Mouse (Mus musculus) small intestine, adult 2 months (tissue): Measurements from ENCODE around the gene Tsc2. TPM values are rescaled to one million over a fixed set of nuclear protein-coding genes. Genes with fewer than 3 reads are reported as not detected.
A peak's percentile ranks its signal among the peaks of the same experiment; 100 is the strongest.

ENCODE experiments used
- H3K27ac ChIP-seq: fragments of 200-500 bp; 2 replicates; pipeline ENCODE4 v1.5.1; 2012; ENCODE audit warnings: low read depth, low read length, control low read depth, inconsistent platforms; ENCODE audit not compliant: insufficient read depth
- H3K27me3 ChIP-seq: fragments of 200-500 bp; 2 replicates; pipeline ENCODE4 v1.6.1; 2012; ENCODE audit warnings: mild to moderate bottlenecking, moderate library complexity, low read length, inconsistent platforms; ENCODE audit not compliant: control insufficient read depth, insufficient read depth
- H3K36me3 ChIP-seq: fragments of 200-500 bp; 2 replicates; pipeline ENCODE4 v1.6.1; 2012; ENCODE audit warnings: mild to moderate bottlenecking, low read length, control low read depth, inconsistent platforms; ENCODE audit not compliant: control insufficient read depth, insufficient read depth
- H3K4me1 ChIP-seq: fragments of 200-500 bp; 2 replicates; pipeline ENCODE4 v1.6.1; 2012; ENCODE audit warnings: low read length, inconsistent platforms, mixed read lengths; ENCODE audit not compliant: control insufficient read depth, insufficient read depth, insufficient read length
- H3K4me3 ChIP-seq: fragments of 200-500 bp; 2 replicates; pipeline ENCODE4 v1.5.1; 2012; ENCODE audit warnings: low read depth, mild to moderate bottlenecking, control low read depth, inconsistent platforms, low read length, moderate library complexity
- CTCF ChIP-seq: fragments of 200-500 bp; IDR thresholded peaks from 2 replicates; pipeline ENCODE4 v1.5.1; 2012; ENCODE audit warnings: low read depth, mild to moderate bottlenecking, control low read depth, inconsistent platforms, low read length, moderate library complexity, mixed read lengths; ENCODE audit not compliant: insufficient replicate concordance, insufficient read length; ENCODE audit errors: extremely low read depth
- POLR2A ChIP-seq: fragments of 200-500 bp; IDR thresholded peaks from 2 replicates; pipeline ENCODE4 v1.6.1; 2012; ENCODE audit warnings: low read depth, mild to moderate bottlenecking, control low read depth, inconsistent platforms, low read length, moderate library complexity
- WGBS: fragments of 180-500 bp; shearing (Covaris S2); methylation state at CpG from one replicate; pipeline ENCODE4 v1.1.7; 2018; 5-methylcytosine and 5-hydroxymethylcytosine counted together
- polyA plus RNA-seq: library from polyadenylated mRNA; depleted of rRNA; stranded (reverse); fragments of >200 nt; gene quantifications from 2 replicates; pipeline ENCODE4 v1.2.3, GENCODE M21; 2012

The Tsc2 gene
- polyA plus RNA-seq, 1 experiment: 83.5 TPM

DNA sequence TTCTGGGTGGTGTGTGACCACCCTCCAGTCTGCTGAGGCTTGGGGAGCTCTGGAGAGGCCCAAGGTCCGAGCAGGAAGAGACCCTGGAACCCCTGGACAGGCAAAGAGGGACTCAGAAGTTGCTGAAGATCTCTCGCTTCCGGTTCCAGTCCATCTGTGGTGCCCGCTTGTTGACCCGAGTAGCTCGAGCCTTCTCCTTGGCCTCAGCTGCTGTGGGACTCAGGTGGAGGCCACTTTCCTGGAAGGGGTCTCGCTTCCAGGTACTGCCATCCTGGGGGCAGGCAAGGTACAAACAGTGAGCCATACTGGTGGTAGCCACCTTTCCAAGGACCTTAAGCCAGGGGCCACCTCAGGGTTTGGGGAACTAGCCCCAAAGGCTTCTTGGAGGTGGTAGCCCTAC lies 7.7 kb upstream of the Tsc2 start:
- H3K4me3 ChIP-seq: no peak overlapping the region
- H3K36me3 ChIP-seq: 0 out of 2 replicates have a peak, but pooled peaks cover 1% of the 10 kb centered on the region
- no peaks in the 10 kb centered on the region for H3K27me3 ChIP-seq
- TF ChIP-seq POLR2A (no peak), CTCF (no peak)
- H3K27ac ChIP-seq: no peak overlapping the region
- H3K4me1 ChIP-seq: peaks cover 3% of the 10 kb centered on the region; the same call in 1 of the 2 replicates
- WGBS: 83% methylated on average over 7 of the region's 7 CpGs

GRCm38 (mm10) chr17:24639571-24639988 lies 7.2 kb upstream of the Tsc2 start:
- H3K36me3 ChIP-seq: 0 out of 2 replicates have a peak, but pooled peaks cover 1% of the 10 kb centered on the region
- H3K27ac ChIP-seq: peak overlapping the region; percentile 58
- no peak overlapping the region for H3K4me3 ChIP-seq
- H3K4me1 ChIP-seq: peaks cover 3% of the 10 kb centered on the region; the same call in 1 of the 2 replicates
- H3K27me3 ChIP-seq: no peaks in the 10 kb centered on the region
- 79% methylated on average over 5 of the region's 5 CpGs for WGBS
- no peak for TF ChIP-seq CTCF
- TF ChIP-seq POLR2A: no peak

DNA sequence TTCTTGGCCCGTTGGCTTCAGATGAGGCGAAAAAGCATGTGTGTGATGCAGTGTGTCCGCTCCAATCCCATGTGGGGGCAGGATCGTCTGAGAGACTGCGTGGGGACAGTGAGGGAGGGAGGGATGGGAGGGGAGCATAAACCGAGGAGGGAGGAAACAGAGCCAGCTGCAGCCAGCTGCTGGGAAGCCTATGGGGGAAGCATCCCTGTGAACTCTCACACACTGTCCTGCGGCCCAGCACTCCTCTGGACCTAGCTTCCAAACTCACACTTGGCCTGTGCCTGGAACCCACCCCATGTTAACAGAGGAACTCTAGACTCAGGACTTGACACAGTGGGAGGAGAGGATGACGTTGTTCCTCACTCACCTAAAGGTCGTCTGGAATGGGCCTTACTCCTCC lies 6.4 kb upstream of the Tsc2 start:
- TF ChIP-seq CTCF (no peak), POLR2A (no peak)
- Histone ChIP-seq H3K27me3 (no peaks in the 10 kb centered on the region), H3K4me3 (no peak overlapping the region), H3K4me1 (peaks cover 3% of the 10 kb centered on the region; the same call in 1 of the 2 replicates), H3K27ac (peak overlapping the region; percentile 58), H3K36me3 (0 out of 2 replicates have a peak, but pooled peaks cover 1% of the 10 kb centered on the region)
- WGBS: 70% methylated on average over 9 of the region's 9 CpGs

DNA sequence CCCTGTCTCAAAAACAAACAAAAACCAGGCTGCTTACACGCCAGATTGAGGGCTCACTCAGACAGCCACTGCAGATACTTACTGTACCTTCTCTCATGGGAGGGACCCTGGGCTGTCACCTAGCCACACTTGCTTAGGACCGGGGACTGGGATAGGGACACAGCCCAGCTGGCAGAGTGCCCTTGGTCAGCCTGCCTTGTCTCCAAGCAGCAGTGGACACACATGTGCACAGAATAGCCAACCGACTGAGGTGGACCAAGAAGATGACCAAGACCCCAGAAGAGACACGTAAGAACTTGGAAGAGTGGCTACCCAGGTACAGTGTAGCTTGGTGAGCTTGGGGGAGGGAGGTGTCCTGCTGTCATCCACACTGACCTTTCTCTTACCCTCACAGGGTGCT lies 5.8 kb upstream of the Tsc2 start:
- Histone ChIP-seq H3K27me3 (no peaks in the 10 kb centered on the region), H3K36me3 (0 out of 2 replicates have a peak, but pooled peaks cover 1% of the 10 kb centered on the region), H3K4me3 (no peak overlapping the region), H3K27ac (peak overlapping the region; percentile 25; the same call in 1 of the 2 replicates), H3K4me1 (peaks cover 5% of the 10 kb centered on the region)
- WGBS: 77% methylated on average over 4 of the region's 4 CpGs
- TF ChIP-seq POLR2A: no peak
- TF ChIP-seq CTCF: no peak

DNA sequence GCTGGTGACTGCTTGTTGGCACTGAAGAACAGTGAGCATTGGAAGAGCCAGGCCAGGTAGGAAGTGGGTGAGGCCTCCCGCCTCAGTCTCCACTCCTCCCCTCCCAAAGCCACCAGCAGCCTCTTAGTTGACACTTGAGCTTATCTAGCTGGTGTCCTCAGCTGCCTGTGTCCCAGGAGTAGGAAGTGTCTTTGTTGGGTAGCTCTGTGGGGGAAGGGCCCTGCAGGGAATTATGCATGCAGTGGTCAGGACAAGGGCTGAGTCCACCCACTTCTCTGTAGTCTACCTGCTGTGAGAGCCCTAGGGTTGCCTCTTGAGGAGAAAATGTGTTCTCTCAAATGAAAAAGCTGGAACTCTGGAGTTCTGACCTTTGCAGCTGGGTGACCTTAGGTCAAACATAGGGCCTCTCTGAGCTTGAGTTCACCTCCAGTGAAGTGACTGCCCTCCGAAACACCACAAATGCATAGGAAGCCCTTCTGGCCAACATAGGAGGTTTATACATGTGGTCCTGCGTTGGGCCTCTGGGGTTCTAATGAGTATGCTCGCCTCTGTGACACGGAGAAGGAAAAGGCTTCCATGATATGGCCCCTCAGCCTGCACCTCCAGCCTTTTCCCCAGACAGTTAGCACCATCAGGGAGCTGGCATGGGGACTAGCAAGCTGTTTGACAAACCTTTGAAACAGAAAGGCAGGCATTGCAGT lies 4.5 kb upstream of the Tsc2 start:
- peaks cover 7% of the 10 kb centered on the region for H3K4me1 ChIP-seq
- TF ChIP-seq POLR2A (no peak), CTCF (no peak)

GRCm38 (mm10) chr17:24635694-24636093 lies 3.3 kb upstream of the Tsc2 start:
- peaks cover 9% of the 10 kb centered on the region for H3K4me1 ChIP-seq
- H3K27ac ChIP-seq: no peak overlapping the region
- no peaks in the 10 kb centered on the region for H3K27me3 ChIP-seq
- no peak overlapping the region for H3K4me3 ChIP-seq
- 81% methylated on average over 5 of the region's 5 CpGs for WGBS
- no peaks in the 10 kb centered on the region; the same call in 1 of the 2 replicates for H3K36me3 ChIP-seq
- TF ChIP-seq CTCF: no peak
- TF ChIP-seq POLR2A: no peak

More for the DNA sequence above, 4.5 kb upstream of the Tsc2 start:
- WGBS: 83% methylated on average over 5 of the region's 5 CpGs
- Histone ChIP-seq H3K4me3 (no peak overlapping the region), H3K27me3 (no peaks in the 10 kb centered on the region), H3K27ac (no peak overlapping the region), H3K36me3 (0 out of 2 replicates have a peak, but pooled peaks cover 1% of the 10 kb centered on the region)

DNA sequence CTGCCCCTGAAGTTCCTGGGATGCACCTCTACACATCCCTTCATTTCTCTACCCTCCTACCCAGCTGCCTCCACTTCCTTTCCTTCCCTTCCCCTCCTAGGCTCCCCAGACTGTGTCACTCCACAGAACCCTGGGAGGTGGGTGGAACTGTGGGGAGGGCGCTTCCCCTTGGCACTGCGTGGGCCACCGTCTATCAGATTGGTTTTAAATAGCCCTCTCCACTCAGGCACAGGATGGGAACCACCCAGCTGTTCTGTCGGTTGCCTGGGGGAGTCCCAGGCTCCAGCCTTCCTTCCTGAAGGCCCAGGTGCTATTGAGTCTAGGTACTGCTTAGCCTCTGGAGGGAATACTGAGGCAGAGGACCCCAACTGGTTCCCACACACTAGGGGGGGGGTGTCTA lies 2.6 kb upstream of the Tsc2 start:
- TF ChIP-seq POLR2A (no peak), CTCF (no peak)
- no peak overlapping the region for H3K27ac ChIP-seq
- H3K4me3 ChIP-seq: no peak overlapping the region
- no peaks in the 10 kb centered on the region for H3K27me3 ChIP-seq
- no peaks in the 10 kb centered on the region; the same call in 1 of the 2 replicates for H3K36me3 ChIP-seq
- WGBS: 82% methylated on average over 4 of the region's 4 CpGs
- peaks cover 9% of the 10 kb centered on the region for H3K4me1 ChIP-seq

GRCm38 (mm10) chr17:24633831-24634230 lies 1.4 kb upstream of the Tsc2 start:
- H3K27ac ChIP-seq: peak overlapping the region; percentile 62; the same call in 1 of the 2 replicates
- peaks cover 4% of the 10 kb centered on the region for H3K36me3 ChIP-seq
- no peaks in the 10 kb centered on the region for H3K27me3 ChIP-seq
- WGBS: 92% methylated on average over 11 of the region's 11 CpGs
- no peak for TF ChIP-seq CTCF
- TF ChIP-seq POLR2A: no peak
- H3K4me3 ChIP-seq: no peak overlapping the region
- peaks cover 9% of the 10 kb centered on the region for H3K4me1 ChIP-seq
